Mouse (Mus musculus): ENCODE data around the gene Trim27. TPM values are rescaled to one million over a fixed set of nuclear protein-coding genes. Genes with fewer than 3 reads are reported as not detected.

Gene Trim27
- polyA plus RNA-seq, 1 experiment from 2014 or later, result 57.8 TPM

DNA sequence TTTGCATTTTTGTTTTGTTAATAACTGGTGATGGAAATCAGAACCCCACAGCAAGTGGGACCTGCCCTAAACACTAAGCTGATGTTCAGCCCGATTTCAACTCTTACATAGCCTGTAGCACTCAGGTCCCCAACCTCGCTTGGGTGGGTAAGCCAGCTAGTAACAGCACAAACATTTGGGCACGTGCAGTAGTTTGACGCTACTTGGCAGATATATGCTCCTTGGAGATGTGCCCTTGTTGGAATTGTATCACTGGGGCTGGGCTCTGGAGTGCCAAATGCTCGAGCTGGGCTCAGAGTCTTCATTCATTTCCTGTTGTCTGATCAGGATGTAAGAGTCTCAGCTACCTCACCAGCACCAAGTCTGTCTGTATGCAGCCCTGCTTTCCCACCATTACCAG is 16.7 kb upstream of the Trim27 start:
- CTCF ChIA-PET, result interaction anchor here (0.6 kb wide), 1 partner anchor 61 kb away, joined by 3 read pairs; no protein-coding TSS in a partner anchor
- POLR2A ChIA-PET, result no interaction called here
- no peak for TF ChIP-seq CTCF (IDR thresholded peaks at IDR 0.05)
- in situ Hi-C loops (cut with MboI; ENCODE audit: low pct_unique_long_range_greater_than_20kb), result loop anchor here (5.0 to 25.0 kb wide), 3 partner anchors 165 to 1800 kb away; partner anchors contain the start of genes Hist1h2ai, Hist1h2bl and Hist1h3h
- DNase-seq (ENCODE audit: low read depth, low spot score) (no peak), ATAC-seq (no peak)
- no peaks in the 10 kb centered on the region for H3K27me3 ChIP-seq

DNA sequence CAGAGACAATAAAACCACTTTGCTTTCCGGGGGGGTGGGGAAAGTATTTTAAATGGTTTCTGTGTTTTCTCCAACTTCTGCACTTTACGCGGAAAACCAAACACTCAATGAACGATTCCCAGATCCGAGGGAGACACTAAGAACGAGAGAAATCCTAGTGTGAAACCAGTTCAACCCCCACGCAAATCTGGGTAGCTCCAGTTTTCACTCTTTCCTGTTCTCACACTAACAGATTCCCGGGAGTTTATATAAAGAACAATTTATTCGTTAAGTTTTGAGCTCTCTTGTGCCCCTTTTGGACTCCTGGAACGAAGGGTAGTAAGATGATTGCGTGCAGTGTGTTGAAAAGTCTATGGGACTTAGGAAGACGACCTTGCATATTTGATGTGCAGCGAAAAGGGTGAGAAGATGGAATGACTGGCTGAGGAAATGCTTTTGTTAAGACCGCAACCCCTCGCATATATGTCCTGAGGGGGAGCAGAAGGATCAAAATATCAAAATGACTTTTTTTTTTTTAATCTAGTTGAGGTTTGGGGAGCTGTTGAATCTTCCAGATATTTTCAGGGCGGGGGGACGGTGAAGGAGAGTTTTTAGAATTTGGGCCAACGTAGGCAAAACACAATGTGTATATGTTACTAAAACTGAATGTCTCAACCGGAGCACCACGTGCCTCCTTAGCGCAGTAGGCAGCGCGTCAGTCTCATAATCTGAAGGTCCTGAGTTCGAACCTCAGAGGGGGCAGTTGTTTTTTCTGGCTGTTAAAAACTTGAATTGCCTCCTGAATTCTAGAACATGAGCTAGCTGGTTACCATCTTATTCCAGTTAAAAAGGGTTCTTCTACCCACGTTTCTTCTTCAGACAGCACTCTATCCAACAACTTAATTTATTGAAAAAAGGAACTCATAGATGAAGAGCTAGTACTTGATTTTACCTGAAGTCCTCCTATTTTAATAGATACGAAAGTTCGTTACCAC is 12.0 kb upstream of the Trim27 start:
- in situ Hi-C loops (cut with MboI; ENCODE audit: low pct_unique_long_range_greater_than_20kb), result loop anchor here (5.0 to 25.0 kb wide), 3 partner anchors 548 to 1805 kb away; partner anchors contain the start of genes Hist1h2ag, Hist1h2ai, Hist1h2bj and Hist1h2bl
- DNase-seq (ENCODE audit: low read depth, low spot score) (no peak), ATAC-seq (peak; percentile 15)
- no peaks in the 10 kb centered on the region for H3K27me3 ChIP-seq
- ChIA-PET POLR2A (no interaction called here), CTCF (interaction anchor here (0.9 to 1.7 kb wide), 3 partner anchors 11 to 149 kb away, joined by 3 to 6 read pairs (median 4); no protein-coding TSS in a partner anchor)
- peak; percentile 1 for TF ChIP-seq CTCF (IDR thresholded peaks at IDR 0.05)

- no peak for TF ChIP-seq CTCF (IDR thresholded peaks at IDR 0.05)
- CTCF ChIA-PET, result interaction anchor here (0.9 to 2.9 kb wide), 4 partner anchors 8 to 149 kb away, joined by 3 to 12 read pairs (median 5); no protein-coding TSS in a partner anchor
- POLR2A ChIA-PET, result no interaction called here
- ATAC-seq, result peak; percentile 14
- H3K27me3 ChIP-seq, result no peaks in the 10 kb centered on the region
- DNase-seq (ENCODE audit: low read depth, low spot score), result no peak
- in situ Hi-C loops (cut with MboI; ENCODE audit: low pct_unique_long_range_greater_than_20kb), result loop anchor here (5.0 to 25.0 kb wide), 3 partner anchors 547 to 1806 kb away; partner anchors contain the start of genes Hist1h2ag, Hist1h2ai, Hist1h2bj and Hist1h2bl
These were observed 11.3 kb upstream of the Trim27 start for GRCm38 (mm10) chr13:21167910-21168300.

- no peak for ATAC-seq
- ChIA-PET CTCF (interaction anchor here (1.7 to 2.9 kb wide), 3 partner anchors 9 to 33 kb away, joined by 6 to 12 read pairs (median 11); no protein-coding TSS in a partner anchor), POLR2A (no interaction called here)
- in situ Hi-C loops (cut with MboI; ENCODE audit: low pct_unique_long_range_greater_than_20kb), result loop anchor here (5.0 to 25.0 kb wide), 3 partner anchors 546 to 1806 kb away; partner anchors contain the start of genes Hist1h2ag, Hist1h2ai, Hist1h2bj and Hist1h2bl
- DNase-seq (ENCODE audit: low read depth, low spot score), result no peak
- H3K27me3 ChIP-seq, result no peaks in the 10 kb centered on the region
- no peak for TF ChIP-seq CTCF (IDR thresholded peaks at IDR 0.05)
These were observed 10.8 kb upstream of the Trim27 start for GRCm38 (mm10) chr13:21168371-21169011.

GRCm38 (mm10) chr13:21169121-21169656 is 10.1 kb upstream of the Trim27 start:
- in situ Hi-C loops (cut with MboI; ENCODE audit: low pct_unique_long_range_greater_than_20kb), result loop anchor here (5.0 to 25.0 kb wide), 3 partner anchors 546 to 1807 kb away; partner anchors contain the start of genes Hist1h2ag, Hist1h2ai, Hist1h2bj and Hist1h2bl
- CTCF ChIA-PET, result interaction anchor here (0.8 to 2.9 kb wide), 5 partner anchors 9 to 183 kb away, joined by 3 to 12 read pairs (median 6); partner anchors contain the start of gene Trim27
- no peak for DNase-seq (ENCODE audit: low read depth, low spot score)
- no peak for TF ChIP-seq CTCF (IDR thresholded peaks at IDR 0.05)
- no peak for ATAC-seq
- POLR2A ChIA-PET, result no interaction called here
- no peaks in the 10 kb centered on the region for H3K27me3 ChIP-seq

DNA sequence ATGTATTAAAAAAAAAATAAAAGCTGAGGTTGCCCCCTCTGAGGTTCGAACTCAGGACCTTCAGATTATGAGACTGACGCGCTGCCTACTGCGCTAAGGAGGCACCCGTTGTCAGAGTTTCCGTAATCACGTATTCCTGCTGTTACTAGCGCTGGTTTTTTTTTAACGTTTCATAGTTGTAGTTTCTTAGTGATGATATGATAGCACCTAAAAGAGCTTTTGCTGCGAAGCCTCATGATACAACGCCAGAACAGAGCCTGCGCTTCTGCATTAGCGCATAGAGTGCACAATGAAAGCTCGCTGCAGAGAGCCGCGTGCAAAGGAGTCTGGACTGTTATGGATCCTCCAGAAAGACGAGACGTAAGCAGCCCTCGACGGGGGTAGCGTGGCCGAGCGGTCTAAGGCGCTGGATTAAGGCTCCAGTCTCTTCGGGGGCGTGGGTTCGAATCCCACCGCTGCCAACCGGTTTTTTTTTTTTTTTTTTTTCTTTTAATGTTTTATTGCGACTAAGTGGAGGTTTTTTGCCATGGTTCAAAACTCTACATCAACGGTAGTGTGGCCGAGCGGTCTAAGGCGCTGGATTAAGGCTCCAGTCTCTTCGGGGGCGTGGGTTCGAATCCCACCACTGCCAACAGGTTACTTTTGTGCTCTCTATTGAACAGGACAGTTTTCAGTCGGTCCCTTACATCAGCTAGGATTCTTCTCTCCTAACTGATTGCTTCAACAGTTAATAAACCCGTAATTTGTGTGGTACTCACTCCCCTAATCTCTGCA is 9.4 kb upstream of the Trim27 start:
- ChIA-PET CTCF (interaction anchor here (0.8 to 2.9 kb wide), 4 partner anchors 9 to 183 kb away, joined by 3 to 12 read pairs (median 7); partner anchors contain the start of gene Trim27), POLR2A (no interaction called here)
- ATAC-seq, result peak; percentile 38
- no peak for TF ChIP-seq CTCF (IDR thresholded peaks at IDR 0.05)
- H3K27me3 ChIP-seq, result no peaks in the 10 kb centered on the region
- in situ Hi-C loops (cut with MboI; ENCODE audit: low pct_unique_long_range_greater_than_20kb), result loop anchor here (5.0 to 25.0 kb wide), 4 partner anchors 545 to 1808 kb away; partner anchors contain the start of genes Hist1h2ag, Hist1h2ai, Hist1h2bj and Hist1h2bl
- peak; percentile 71 for DNase-seq (ENCODE audit: low read depth, low spot score)

DNA sequence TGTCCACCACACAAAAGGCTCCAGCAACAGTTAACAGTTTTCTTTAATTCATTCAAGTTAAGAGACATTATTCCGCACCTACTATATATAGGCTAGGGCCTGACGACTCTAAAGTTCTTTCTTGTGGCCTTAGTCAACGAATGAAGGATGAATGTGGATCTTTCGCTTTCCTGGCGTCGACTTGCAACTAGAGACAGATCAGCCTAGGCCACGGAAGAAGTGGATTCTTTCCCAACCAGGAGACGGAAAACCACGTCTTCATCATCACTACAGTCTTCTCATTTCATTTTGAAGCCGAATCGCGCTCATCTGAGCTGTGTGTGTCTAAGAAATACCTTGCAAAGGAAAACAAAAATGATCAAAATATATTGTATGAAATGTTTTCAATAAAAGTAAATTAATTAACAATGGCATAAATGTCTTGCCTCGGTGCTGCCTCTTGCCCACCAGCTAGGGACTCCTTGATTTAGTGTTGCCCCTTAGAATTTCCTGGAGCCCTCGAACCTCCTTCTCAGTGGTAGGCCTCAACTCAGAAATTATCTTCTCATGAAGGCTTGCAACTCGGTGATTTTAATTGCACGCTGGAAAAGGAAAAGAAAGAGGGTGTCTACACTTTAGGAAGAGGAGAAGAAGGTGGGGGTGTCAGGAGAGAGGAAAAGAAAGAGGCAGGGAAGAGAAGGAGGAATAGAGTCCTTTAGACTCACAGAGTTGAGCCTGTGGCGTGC is 8.7 kb upstream of the Trim27 start:
- DNase-seq (ENCODE audit: low read depth, low spot score) (no peak), ATAC-seq (no peak)
- ChIA-PET POLR2A (no interaction called here), CTCF (interaction anchor here (2.4 to 2.9 kb wide), 2 partner anchors 11 to 31 kb away, joined by 11 to 12 read pairs; no protein-coding TSS in a partner anchor)
- TF ChIP-seq CTCF (IDR thresholded peaks at IDR 0.05), result no peak
- in situ Hi-C loops (cut with MboI; ENCODE audit: low pct_unique_long_range_greater_than_20kb), result loop anchor here (10.0 to 25.0 kb wide), 2 partner anchors 774 to 1808 kb away; partner anchors contain the start of gene Zfp184
- H3K27me3 ChIP-seq, result no peaks in the 10 kb centered on the region

GRCm38 (mm10) chr13:21171156-21171530 is 8.1 kb upstream of the Trim27 start:
- no peaks in the 10 kb centered on the region for H3K27me3 ChIP-seq
- in situ Hi-C loops (cut with MboI; ENCODE audit: low pct_unique_long_range_greater_than_20kb), result loop anchor here (10.0 to 25.0 kb wide), 2 partner anchors 774 to 1809 kb away; partner anchors contain the start of gene Zfp184
- ATAC-seq (no peak), DNase-seq (ENCODE audit: low read depth, low spot score) (no peak)
- TF ChIP-seq CTCF (IDR thresholded peaks at IDR 0.05), result no peak
- POLR2A ChIA-PET, result no interaction called here
- CTCF ChIA-PET, result interaction anchor here (2.4 kb wide), 1 partner anchor 31 kb away, joined by 11 read pairs; no protein-coding TSS in a partner anchor

Measured in Patski (cell line).